Mouse (Mus musculus): ENCODE measurements at regions not wholly inside any gene's neighbourhood (a gene's known extent, or its start where the extent isn't known, plus 50 kb on each side); places are given as distances from the start of the nearest gene placed in this dataset.

- Histone ChIP-seq H3K36me3 (ENCODE audit: control insufficient read depth in 1 of 2, insufficient read depth in 2 of 2, low read length in 2 of 2) (no peaks in the 10 kb centered on the region), H3K27ac (ENCODE audit: control insufficient read depth, low read depth, low read length) (no peak overlapping the region), H3K4me3 (ENCODE audit: control insufficient read depth in 1 of 2, insufficient read depth in 1 of 2, low read depth in 2 of 2, low read length in 2 of 2) (no peak overlapping the region), H3K9ac (ENCODE audit: control insufficient read depth, low read depth, low read length, poor library complexity, severe bottlenecking) (no peak overlapping the region), H3K9me3 (replicated peaks; ENCODE audit: insufficient read depth, low read length) (no peaks in the 10 kb centered on the region), H3K27me3 (ENCODE audit: control insufficient read depth in 1 of 2, insufficient read depth in 2 of 2, low read length in 2 of 2) (no peaks in the 10 kb centered on the region), H3K4me1 (ENCODE audit: control insufficient read depth in 1 of 2, insufficient read depth in 2 of 2, low read length in 2 of 2) (no peaks in the 10 kb centered on the region), H3K79me2 (ENCODE audit: control insufficient read depth, insufficient read depth, low read length, poor library complexity) (no peaks in the 10 kb centered on the region)
- no peak for DNase-seq (ENCODE audit: low read depth, low spot score)
- TF ChIP-seq CTCF (IDR thresholded peaks at IDR 0.05 in 2 of 3, conservative IDR thresholded peaks at IDR 0.05 in 1 of 3; ENCODE audit: control insufficient read depth in 1 of 3, insufficient read depth in 1 of 3, low read depth in 2 of 3, low read length in 3 of 3, poor library complexity in 1 of 3, severe bottlenecking in 1 of 3) (no peak), CHD2 (IDR thresholded peaks at IDR 0.05; ENCODE audit: low read length) (no peak), ETS1 (IDR thresholded peaks at IDR 0.05; ENCODE audit: low read depth, low read length) (no peak), UBTF (IDR thresholded peaks at IDR 0.05; ENCODE audit: borderline replicate concordance, insufficient read depth, low read depth, low read length) (no peak)
Measured at GRCm38 (mm10) chr4:34239624-34240023, 189.6 kb upstream of the Spaca1 start.

GRCm38 (mm10) chr4:34241060-34241571, 191.1 kb upstream of the Spaca1 start:
- Histone ChIP-seq H3K4me3 (ENCODE audit: control insufficient read depth in 1 of 2, insufficient read depth in 1 of 2, low read depth in 2 of 2, low read length in 2 of 2) (no peak overlapping the region), H3K79me2 (ENCODE audit: control insufficient read depth, insufficient read depth, low read length, poor library complexity) (no peaks in the 10 kb centered on the region), H3K36me3 (ENCODE audit: control insufficient read depth in 1 of 2, insufficient read depth in 2 of 2, low read length in 2 of 2) (no peaks in the 10 kb centered on the region), H3K4me1 (ENCODE audit: control insufficient read depth in 1 of 2, insufficient read depth in 2 of 2, low read length in 2 of 2) (no peaks in the 10 kb centered on the region), H3K27ac (ENCODE audit: control insufficient read depth, low read depth, low read length) (no peak overlapping the region), H3K9me3 (replicated peaks; ENCODE audit: insufficient read depth, low read length) (no peaks in the 10 kb centered on the region), H3K9ac (ENCODE audit: control insufficient read depth, low read depth, low read length, poor library complexity, severe bottlenecking) (no peak overlapping the region), H3K27me3 (ENCODE audit: control insufficient read depth in 1 of 2, insufficient read depth in 2 of 2, low read length in 2 of 2) (no peaks in the 10 kb centered on the region)
- DNase-seq (ENCODE audit: low read depth, low spot score), result no peak
- TF ChIP-seq ETS1 (IDR thresholded peaks at IDR 0.05; ENCODE audit: low read depth, low read length) (no peak), ZMIZ1 (IDR thresholded peaks at IDR 0.05; ENCODE audit: low read depth, low read length) (no peak), POLR2A (IDR thresholded peaks at IDR 0.05; ENCODE audit: control insufficient read depth in 1 of 2, insufficient read depth in 1 of 2, low read depth in 1 of 2, low read length in 2 of 2, poor library complexity in 1 of 2) (no peak), CHD2 (IDR thresholded peaks at IDR 0.05; ENCODE audit: low read length) (no peak), TCF12 (IDR thresholded peaks at IDR 0.05; ENCODE audit: low read depth, low read length) (no peak), MAX (IDR thresholded peaks at IDR 0.05; ENCODE audit: low read length) (no peak), TAL1 (IDR thresholded peaks at IDR 0.05; ENCODE audit: low read length) (no peak), HCFC1 (IDR thresholded peaks at IDR 0.05; ENCODE audit: low read depth, low read length) (no peak), MXI1 (IDR thresholded peaks at IDR 0.05; ENCODE audit: low read depth, low read length) (no peak), MYC (IDR thresholded peaks at IDR 0.05; ENCODE audit: low read depth, low read length) (no peak), NELFE (IDR thresholded peaks at IDR 0.05; ENCODE audit: low read depth, low read length) (no peak), ZNF384 (IDR thresholded peaks at IDR 0.05; ENCODE audit: low read depth, low read length) (no peak), EP300 (IDR thresholded peaks at IDR 0.05; ENCODE audit: low read depth in 1 of 2, low read length in 2 of 2) (no peak), RCOR1 (IDR thresholded peaks at IDR 0.05; ENCODE audit: low read depth, low read length) (no peak)

GRCm38 (mm10) chr4:34241673-34242072, 191.7 kb upstream of the Spaca1 start:
- no peaks in the 10 kb centered on the region for H3K27me3 ChIP-seq (ENCODE audit: control insufficient read depth in 1 of 2, insufficient read depth in 2 of 2, low read length in 2 of 2)
- no peak overlapping the region for H3K9ac ChIP-seq (ENCODE audit: control insufficient read depth, low read depth, low read length, poor library complexity, severe bottlenecking)
- DNase-seq (ENCODE audit: low read depth, low spot score), result no peak
- no peaks in the 10 kb centered on the region for H3K36me3 ChIP-seq (ENCODE audit: control insufficient read depth in 1 of 2, insufficient read depth in 2 of 2, low read length in 2 of 2)
- H3K4me3 ChIP-seq (ENCODE audit: control insufficient read depth in 1 of 2, insufficient read depth in 1 of 2, low read depth in 2 of 2, low read length in 2 of 2), result no peak overlapping the region
- TF ChIP-seq GATA1 (IDR thresholded peaks at IDR 0.05; ENCODE audit: low read depth, low read length) (no peak), ZC3H11A (IDR thresholded peaks at IDR 0.05; ENCODE audit: low read depth, low read length) (no peak), MEF2A (IDR thresholded peaks at IDR 0.05; ENCODE audit: extremely low read depth, insufficient replicate concordance, low read depth, low read length, poor library complexity, severe bottlenecking) (no peak), UBTF (IDR thresholded peaks at IDR 0.05; ENCODE audit: borderline replicate concordance, insufficient read depth, low read depth, low read length) (no peak), USF1 (IDR thresholded peaks at IDR 0.05; ENCODE audit: low read depth, low read length) (no peak), ELF1 (IDR thresholded peaks at IDR 0.05; ENCODE audit: low read depth, low read length) (no peak), MAZ (IDR thresholded peaks at IDR 0.05; ENCODE audit: low read depth, low read length) (no peak), MYC (IDR thresholded peaks at IDR 0.05; ENCODE audit: low read depth, low read length) (no peak), MYB (IDR thresholded peaks at IDR 0.05; ENCODE audit: low read depth, low read length) (no peak), MAFK (IDR thresholded peaks at IDR 0.05; ENCODE audit: borderline replicate concordance, low read depth, low read length) (no peak), NRF1 (IDR thresholded peaks at IDR 0.05; ENCODE audit: insufficient read depth, low read depth, low read length, poor library complexity, severe bottlenecking) (no peak)
- H3K27ac ChIP-seq (ENCODE audit: control insufficient read depth, low read depth, low read length), result no peak overlapping the region
- no peaks in the 10 kb centered on the region for H3K79me2 ChIP-seq (ENCODE audit: control insufficient read depth, insufficient read depth, low read length, poor library complexity)
- H3K9me3 ChIP-seq (replicated peaks; ENCODE audit: insufficient read depth, low read length), result no peaks in the 10 kb centered on the region
- no peaks in the 10 kb centered on the region for H3K4me1 ChIP-seq (ENCODE audit: control insufficient read depth in 1 of 2, insufficient read depth in 2 of 2, low read length in 2 of 2)
